Mouse (Mus musculus): ENCODE data around the gene Fxyd1. TPM values are rescaled to one million over a fixed set of nuclear protein-coding genes. Genes with fewer than 3 reads are reported as not detected.

Fxyd1 gene
- polyA plus RNA-seq, 1 experiment from 2014 or later = 9.4 TPM

DNA sequence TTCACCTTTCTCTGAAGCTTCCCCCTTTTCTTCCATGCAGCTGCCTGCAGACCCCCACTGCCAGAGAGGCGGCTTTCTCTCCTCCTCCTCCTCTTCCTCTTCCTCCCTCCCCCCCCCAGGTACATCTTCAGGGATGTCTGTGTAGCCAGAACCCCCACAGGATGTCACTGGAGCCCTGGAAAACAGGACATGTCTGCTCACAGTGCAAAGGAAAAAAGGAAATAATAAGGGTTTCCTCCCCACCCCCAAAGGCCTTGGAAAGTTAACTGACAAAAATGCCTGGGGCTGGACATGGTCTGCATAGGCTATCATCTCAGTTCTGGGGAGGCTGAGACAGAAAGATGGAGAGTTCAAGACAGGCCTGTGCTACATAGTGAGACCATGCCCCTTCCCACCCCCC is 24.1 kb upstream of the Fxyd1 start:
- DNase-seq (ENCODE audit: low spot score) = no peak
- Histone ChIP-seq H3K9ac (ENCODE audit: low read length) (no peak overlapping the region), H3K4me1 (ENCODE audit: control insufficient read depth, insufficient read depth, low read length) (no peaks in the 10 kb centered on the region), H3K4me2 (ENCODE audit: low read length) (no peak overlapping the region), H3K4me3 (ENCODE audit: low read depth, low read length) (no peak overlapping the region), H3K27ac (ENCODE audit: low read depth, low read length) (no peak overlapping the region), H3K27me3 (replicated peaks; ENCODE audit: control insufficient read depth, insufficient read depth, low read length) (no peaks in the 10 kb centered on the region), H3K9me3 (replicated peaks; ENCODE audit: control insufficient read depth, low read length) (no peaks in the 10 kb centered on the region), H3K36me3 (ENCODE audit: control insufficient read depth, insufficient read depth, low read length) (no peaks in the 10 kb centered on the region)
- ATAC-seq = no peak
- WGBS = 32% methylated on average over 1 of the region's 1 CpGs

GRCm38 (mm10) chr7:31080611-31081010 is 23.6 kb upstream of the Fxyd1 start:
- H3K4me3 ChIP-seq (ENCODE audit: low read depth, low read length) = no peak overlapping the region
- no peak overlapping the region for H3K27ac ChIP-seq (ENCODE audit: low read depth, low read length)
- 36% methylated on average over 3 of the region's 3 CpGs for WGBS
- H3K4me1 ChIP-seq (ENCODE audit: control insufficient read depth, insufficient read depth, low read length) = no peaks in the 10 kb centered on the region
- H3K9me3 ChIP-seq (replicated peaks; ENCODE audit: control insufficient read depth, low read length) = no peaks in the 10 kb centered on the region
- no peaks in the 10 kb centered on the region for H3K27me3 ChIP-seq (replicated peaks; ENCODE audit: control insufficient read depth, insufficient read depth, low read length)
- no peak overlapping the region for H3K9ac ChIP-seq (ENCODE audit: low read length)
- ATAC-seq (no peak), DNase-seq (ENCODE audit: low spot score) (no peak)
- H3K36me3 ChIP-seq (ENCODE audit: control insufficient read depth, insufficient read depth, low read length) = no peaks in the 10 kb centered on the region
- no peak overlapping the region for H3K4me2 ChIP-seq (ENCODE audit: low read length)

DNA sequence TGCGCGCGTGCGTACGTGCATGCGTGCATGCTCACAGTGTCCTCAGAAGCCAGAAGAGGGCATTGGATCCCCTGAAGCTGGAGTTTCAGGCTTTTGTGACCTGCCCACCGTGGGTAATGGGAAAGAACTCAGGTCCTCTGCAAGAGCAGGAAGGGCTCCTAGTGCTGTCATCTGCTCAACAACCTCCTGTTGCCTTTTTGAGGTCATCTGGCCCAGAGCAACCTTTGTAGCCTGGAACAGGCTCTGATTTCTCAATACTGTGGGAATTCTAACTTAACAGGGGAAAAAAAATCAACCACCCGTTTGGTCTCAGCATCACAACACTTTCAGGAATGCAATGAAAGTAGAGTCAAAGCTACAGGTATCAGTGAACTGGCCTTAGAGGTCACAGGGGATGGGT is 22.7 kb upstream of the Fxyd1 start:
- Histone ChIP-seq H3K4me1 (ENCODE audit: control insufficient read depth, insufficient read depth, low read length) (no peaks in the 10 kb centered on the region), H3K9ac (ENCODE audit: low read length) (no peak overlapping the region), H3K27ac (ENCODE audit: low read depth, low read length) (no peak overlapping the region), H3K36me3 (ENCODE audit: control insufficient read depth, insufficient read depth, low read length) (no peaks in the 10 kb centered on the region), H3K4me3 (ENCODE audit: low read depth, low read length) (no peak overlapping the region), H3K4me2 (ENCODE audit: low read length) (no peak overlapping the region), H3K27me3 (replicated peaks; ENCODE audit: control insufficient read depth, insufficient read depth, low read length) (no peaks in the 10 kb centered on the region), H3K9me3 (replicated peaks; ENCODE audit: control insufficient read depth, low read length) (no peaks in the 10 kb centered on the region)
- DNase-seq (ENCODE audit: low spot score) (no peak), ATAC-seq (no peak)
- WGBS = 90% methylated on average over 8 of the region's 8 CpGs

DNA sequence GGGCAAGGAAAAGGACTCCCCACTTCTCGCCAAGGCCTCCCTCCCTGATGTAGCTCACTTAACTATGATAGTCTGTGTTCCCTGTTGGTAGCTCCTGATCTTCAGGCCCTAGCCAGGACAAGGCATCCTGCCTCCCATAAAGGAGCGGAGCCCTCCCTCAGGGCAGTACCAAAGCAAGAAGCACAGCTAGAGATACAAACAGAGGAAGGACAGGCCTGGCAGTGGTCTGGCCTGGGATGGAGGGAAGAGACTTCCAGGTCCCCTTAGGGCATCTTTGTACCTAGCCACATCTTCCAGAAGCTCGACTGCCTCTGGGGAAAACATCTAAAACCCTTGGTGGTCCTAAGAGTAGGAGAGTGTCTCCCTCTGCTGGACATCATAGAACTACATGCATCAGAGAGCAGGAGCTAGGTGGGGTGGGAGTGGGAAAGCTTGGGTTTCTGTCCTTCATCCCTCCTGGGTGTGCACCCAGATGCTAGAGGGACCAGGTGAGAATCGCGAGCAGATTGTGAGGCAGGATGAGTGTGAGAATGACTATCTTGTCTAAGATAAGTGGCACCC is 21.0 kb upstream of the Fxyd1 start:
- 57% methylated on average over 5 of the region's 5 CpGs for WGBS
- H3K27me3 ChIP-seq (replicated peaks; ENCODE audit: control insufficient read depth, insufficient read depth, low read length) = no peaks in the 10 kb centered on the region
- no peak overlapping the region for H3K4me2 ChIP-seq (ENCODE audit: low read length)
- DNase-seq (ENCODE audit: low spot score) = peak; percentile 67
- no peaks in the 10 kb centered on the region for H3K36me3 ChIP-seq (ENCODE audit: control insufficient read depth, insufficient read depth, low read length)
- no peaks in the 10 kb centered on the region for H3K9me3 ChIP-seq (replicated peaks; ENCODE audit: control insufficient read depth, low read length)
- no peak overlapping the region for H3K27ac ChIP-seq (ENCODE audit: low read depth, low read length)
- no peak overlapping the region for H3K9ac ChIP-seq (ENCODE audit: low read length)
- peak; percentile 40; the same call in 1 of the 2 replicates for ATAC-seq
- no peak overlapping the region for H3K4me3 ChIP-seq (ENCODE audit: low read depth, low read length)
- no peaks in the 10 kb centered on the region for H3K4me1 ChIP-seq (ENCODE audit: control insufficient read depth, insufficient read depth, low read length)

DNA sequence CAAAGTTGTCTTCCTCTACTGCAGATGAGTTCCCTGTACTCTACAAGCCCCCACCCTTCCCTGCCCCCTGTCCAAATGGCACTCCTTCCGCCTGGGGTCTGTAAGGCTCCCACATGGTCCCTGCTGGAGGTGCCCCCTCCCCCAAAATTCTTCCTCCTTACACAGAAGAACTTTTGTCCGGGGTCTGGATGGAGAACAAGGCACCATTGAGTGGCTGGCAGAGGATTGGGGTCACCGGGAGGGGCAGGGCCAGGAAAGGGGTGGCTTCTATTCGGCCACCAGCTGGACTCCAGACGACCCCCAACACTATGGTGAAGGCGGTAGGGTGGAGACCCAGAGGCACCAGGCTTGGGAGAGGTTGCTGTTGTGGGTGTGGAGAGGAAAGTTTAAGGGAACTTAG is 20.5 kb upstream of the Fxyd1 start:
- DNase-seq (ENCODE audit: low spot score) (no peak), ATAC-seq (peak; percentile 15; the same call in 1 of the 2 replicates)
- no peak overlapping the region for H3K4me3 ChIP-seq (ENCODE audit: low read depth, low read length)
- H3K9ac ChIP-seq (ENCODE audit: low read length) = no peak overlapping the region
- no peaks in the 10 kb centered on the region for H3K27me3 ChIP-seq (replicated peaks; ENCODE audit: control insufficient read depth, insufficient read depth, low read length)
- 44% methylated on average over 6 of the region's 6 CpGs for WGBS
- H3K9me3 ChIP-seq (replicated peaks; ENCODE audit: control insufficient read depth, low read length) = no peaks in the 10 kb centered on the region
- H3K4me1 ChIP-seq (ENCODE audit: control insufficient read depth, insufficient read depth, low read length) = no peaks in the 10 kb centered on the region
- H3K36me3 ChIP-seq (ENCODE audit: control insufficient read depth, insufficient read depth, low read length) = no peaks in the 10 kb centered on the region
- no peak overlapping the region for H3K27ac ChIP-seq (ENCODE audit: low read depth, low read length)
- no peak overlapping the region for H3K4me2 ChIP-seq (ENCODE audit: low read length)

- no peak within 1 kb of the TSS for H3K4me3 ChIP-seq (ENCODE audit: low read depth, low read length)
- no peak for ATAC-seq
- H3K4me2 ChIP-seq (ENCODE audit: low read length) = no peak within 1 kb of the TSS
- DNase-seq (ENCODE audit: low spot score) = no peak
- no peaks in the 10 kb centered on the region for H3K9me3 ChIP-seq (replicated peaks; ENCODE audit: control insufficient read depth, low read length)
- no peaks in the 10 kb centered on the region for H3K27me3 ChIP-seq (replicated peaks; ENCODE audit: control insufficient read depth, insufficient read depth, low read length)
- H3K9ac ChIP-seq (ENCODE audit: low read length) = no peak within 1 kb of the TSS
- H3K4me1 ChIP-seq (ENCODE audit: control insufficient read depth, insufficient read depth, low read length) = no peaks in the 10 kb centered on the region
- H3K27ac ChIP-seq (ENCODE audit: low read depth, low read length) = no peak within 1 kb of the TSS
- H3K36me3 ChIP-seq (ENCODE audit: control insufficient read depth, insufficient read depth, low read length) = no peaks in the 10 kb centered on the region
- 57% methylated on average over 5 of the region's 5 CpGs for WGBS
Observed at GRCm38 (mm10) chr7:31076492-31076891, 19.5 kb upstream of the Fxyd1 start, which contains the start of gene Fxyd3. Fxyd3 (minus strand) TSS chr7:31076704.

DNA sequence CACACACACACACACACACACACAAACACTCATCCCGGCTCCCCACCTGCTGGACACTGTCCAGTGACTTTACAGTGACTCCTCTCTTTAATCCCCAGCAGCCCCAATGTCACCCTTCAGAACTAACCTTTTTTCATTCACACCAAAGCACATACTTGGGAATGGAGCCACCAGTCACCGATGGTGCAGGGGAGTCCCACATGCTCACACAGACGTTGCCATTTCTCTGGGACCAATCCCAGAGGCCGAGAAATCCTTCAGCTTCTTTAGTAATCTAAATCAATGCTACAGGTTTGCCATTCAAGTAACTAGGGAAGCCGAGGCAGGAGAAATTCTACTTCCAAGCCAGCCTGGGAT is 17.7 kb upstream of the Fxyd1 start:
- DNase-seq (ENCODE audit: low spot score) (no peak), ATAC-seq (no peak)
- Histone ChIP-seq H3K27ac (ENCODE audit: low read depth, low read length) (no peak overlapping the region), H3K9me3 (replicated peaks; ENCODE audit: control insufficient read depth, low read length) (no peaks in the 10 kb centered on the region), H3K36me3 (ENCODE audit: control insufficient read depth, insufficient read depth, low read length) (no peaks in the 10 kb centered on the region), H3K27me3 (replicated peaks; ENCODE audit: control insufficient read depth, insufficient read depth, low read length) (no peaks in the 10 kb centered on the region), H3K4me2 (ENCODE audit: low read length) (no peak overlapping the region), H3K4me3 (ENCODE audit: low read depth, low read length) (no peak overlapping the region), H3K4me1 (ENCODE audit: control insufficient read depth, insufficient read depth, low read length) (no peaks in the 10 kb centered on the region), H3K9ac (ENCODE audit: low read length) (no peak overlapping the region)
- WGBS = 76% methylated on average over 5 of the region's 5 CpGs

GRCm38 (mm10) chr7:31074061-31074712 is 17.2 kb upstream of the Fxyd1 start:
- Histone ChIP-seq H3K4me3 (ENCODE audit: low read depth, low read length) (no peak overlapping the region), H3K9ac (ENCODE audit: low read length) (no peak overlapping the region)
- ATAC-seq = no peak

GRCm38 (mm10) chr7:31073546-31073945 is 16.5 kb upstream of the Fxyd1 start:
- DNase-seq (ENCODE audit: low spot score) (no peak), ATAC-seq (no peak)

More at GRCm38 (mm10) chr7:31074061-31074712, 17.2 kb upstream of the Fxyd1 start:
- no peaks in the 10 kb centered on the region for H3K9me3 ChIP-seq (replicated peaks; ENCODE audit: control insufficient read depth, low read length)
- H3K4me1 ChIP-seq (ENCODE audit: control insufficient read depth, insufficient read depth, low read length) = no peaks in the 10 kb centered on the region
- H3K27ac ChIP-seq (ENCODE audit: low read depth, low read length) = no peak overlapping the region
- no peaks in the 10 kb centered on the region for H3K27me3 ChIP-seq (replicated peaks; ENCODE audit: control insufficient read depth, insufficient read depth, low read length)
- DNase-seq (ENCODE audit: low spot score) = no peak
- WGBS = 69% methylated on average over 7 of the region's 7 CpGs
- H3K4me2 ChIP-seq (ENCODE audit: low read length) = no peak overlapping the region
- no peaks in the 10 kb centered on the region for H3K36me3 ChIP-seq (ENCODE audit: control insufficient read depth, insufficient read depth, low read length)

More at GRCm38 (mm10) chr7:31073546-31073945, 16.5 kb upstream of the Fxyd1 start:
- Histone ChIP-seq H3K4me1 (ENCODE audit: control insufficient read depth, insufficient read depth, low read length) (no peaks in the 10 kb centered on the region), H3K27ac (ENCODE audit: low read depth, low read length) (no peak overlapping the region), H3K4me2 (ENCODE audit: low read length) (no peak overlapping the region), H3K27me3 (replicated peaks; ENCODE audit: control insufficient read depth, insufficient read depth, low read length) (no peaks in the 10 kb centered on the region), H3K9ac (ENCODE audit: low read length) (no peak overlapping the region), H3K36me3 (ENCODE audit: control insufficient read depth, insufficient read depth, low read length) (no peaks in the 10 kb centered on the region), H3K4me3 (ENCODE audit: low read depth, low read length) (no peak overlapping the region), H3K9me3 (replicated peaks; ENCODE audit: control insufficient read depth, low read length) (no peaks in the 10 kb centered on the region)

Measured in forebrain, embryonic 14.5 days (tissue).